8 mouse cellular contexts compared by ENCODE assay signal in the genomic region with DNA sequence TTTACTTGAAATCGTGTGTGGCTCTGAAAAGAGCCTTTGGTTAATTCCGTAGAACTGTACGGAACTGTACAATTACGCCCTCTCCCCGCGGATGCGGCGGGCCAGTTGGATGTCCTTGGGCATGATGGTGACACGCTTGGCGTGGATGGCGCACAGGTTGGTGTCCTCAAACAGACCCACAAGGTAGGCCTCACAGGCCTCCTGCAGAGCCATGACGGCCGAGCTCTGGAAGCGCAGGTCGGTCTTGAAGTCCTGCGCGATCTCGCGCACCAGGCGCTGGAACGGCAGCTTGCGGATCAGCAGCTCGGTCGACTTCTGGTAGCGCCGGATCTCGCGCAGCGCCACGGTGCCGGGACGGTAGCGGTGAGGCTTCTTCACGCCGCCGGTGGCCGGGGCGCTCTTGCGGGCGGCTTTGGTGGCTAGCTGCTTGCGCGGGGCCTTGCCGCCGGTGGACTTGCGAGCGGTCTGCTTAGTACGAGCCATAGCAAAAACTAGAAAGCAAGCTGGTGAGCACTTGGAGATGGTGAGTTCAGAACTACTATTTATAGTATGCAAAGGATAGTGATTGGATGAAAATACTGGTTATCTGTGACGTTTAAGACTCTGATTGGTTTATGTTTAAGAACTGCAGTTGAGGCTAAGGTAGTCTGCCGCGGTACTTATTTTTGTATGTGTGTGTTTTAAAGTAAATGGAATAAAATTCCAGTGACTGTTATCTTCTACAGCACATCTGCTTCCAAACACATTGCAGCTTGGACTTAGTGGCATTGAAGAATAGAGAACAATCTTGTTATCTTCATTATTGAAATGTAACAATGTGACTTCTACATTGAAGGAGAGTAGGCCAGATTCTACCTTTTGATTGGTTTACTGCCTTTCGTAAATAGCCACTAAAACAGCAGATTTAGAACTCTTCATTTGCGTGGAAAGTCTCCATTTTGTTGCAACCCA. TPM values are rescaled to one million over a fixed set of nuclear protein-coding genes. Genes with fewer than 3 reads are reported as not detected.
DNase-seq lines count a peak whose midpoint lies in the region; ATAC-seq and TF ChIP-seq lines count a peak whose summit lies in the region.
"Not testable (repeated sequence)": the region's sequence is repeated elsewhere in the genome, so short reads cannot be mapped to it uniquely, and the experiment has no call there.

A gene (minus strand): TSS at position 516 of the 951 bp plus-strand sequence.

- under 1% methylated on average over 23 of the region's 52 CpGs for WGBS in embryonic facial prominence, embryonic 14.5 days
- WGBS in heart, embryonic 10.5 days: under 1% methylated on average over 38 of the region's 52 CpGs
- WGBS in limb, embryonic 14.5 days: under 1% methylated on average over 25 of the region's 52 CpGs
- under 1% methylated on average over 29 of the region's 52 CpGs for WGBS in midbrain, embryonic 15.5 days

- peaks cover 20% of the 10 kb centered on the region for H3K4me1 ChIP-seq in embryonic facial prominence, embryonic 14.5 days (ENCODE audit: control insufficient read depth, insufficient read depth, low read length)
- peaks cover 21% of the 10 kb centered on the region for H3K4me1 ChIP-seq in heart, embryonic 10.5 days
- H3K4me1 ChIP-seq in limb, embryonic 14.5 days (ENCODE audit: control insufficient read depth, insufficient read depth, low read length): peaks cover 24% of the 10 kb centered on the region
- peaks cover 38% of the 10 kb centered on the region for H3K4me1 ChIP-seq in midbrain, embryonic 15.5 days

- peak within 1 kb of the TSS; percentile 93 for H3K27ac ChIP-seq in embryonic facial prominence, embryonic 14.5 days (replicated peaks; ENCODE audit: low read depth, low read length)
- H3K27ac ChIP-seq in heart, embryonic 10.5 days: peak within 1 kb of the TSS; percentile 88
- H3K27ac ChIP-seq in limb, embryonic 14.5 days (replicated peaks; ENCODE audit: low read depth, low read length): peak within 1 kb of the TSS; percentile 94
- H3K27ac ChIP-seq in midbrain, embryonic 15.5 days: peak within 1 kb of the TSS; percentile 87

- peak; percentile 85 for DNase-seq in 3T3-L1 (ENCODE audit: low read depth, low spot score)
- DNase-seq in adrenal gland, postnatal 36 days: peak; percentile 56 to 67
- peak; percentile 95 for DNase-seq in embryonic facial prominence, embryonic 14.5 days (ENCODE audit: low spot score)
- peak; percentile 84 for DNase-seq in heart, embryonic 10.5 days (ENCODE audit: low spot score)
- peak; percentile 80 for DNase-seq in kidney, adult 9 months
- DNase-seq in limb, embryonic 14.5 days (ENCODE audit: low spot score): peak; percentile 96
- DNase-seq in spleen, postnatal 10 days (ENCODE audit: low spot score in 2 of 2): peak; percentile 81 to 86

- TF ChIP-seq POLR2A in limb, embryonic 14.5 days (IDR thresholded peaks at IDR 0.05; ENCODE audit: borderline replicate concordance, extremely low read depth, insufficient read depth, insufficient read length): peak; percentile 89; the same call in 1 of the 2 replicates

- ATAC-seq in embryonic facial prominence, embryonic 14.5 days (ENCODE audit: low read depth): peak; percentile 76
- peak; percentile 78 for ATAC-seq in limb, embryonic 14.5 days (ENCODE audit: low FRiP score, low read depth)
- peak; percentile 65 for ATAC-seq in midbrain, embryonic 15.5 days (replicated peaks)

- peak within 1 kb of the TSS; percentile 73 for H3K9ac ChIP-seq in embryonic facial prominence, embryonic 14.5 days (ENCODE audit: low read depth, low read length)
- peak within 1 kb of the TSS; percentile 64 for H3K9ac ChIP-seq in limb, embryonic 14.5 days (ENCODE audit: low read depth, low read length, severe bottlenecking)
- peak within 1 kb of the TSS; percentile 29; the same call in 1 of the 2 replicates for H3K9ac ChIP-seq in midbrain, embryonic 15.5 days

- H3K27me3 ChIP-seq in embryonic facial prominence, embryonic 14.5 days (replicated peaks; ENCODE audit: control insufficient read depth, insufficient read depth, low read length); heart, embryonic 10.5 days (ENCODE audit: insufficient read depth, poor library complexity, severe bottlenecking); limb, embryonic 14.5 days (ENCODE audit: control insufficient read depth, insufficient read depth, low read length); midbrain, embryonic 15.5 days (replicated peaks): not testable (repeated sequence)

- peak within 1 kb of the TSS; percentile 54 for H3K4me3 ChIP-seq in embryonic facial prominence, embryonic 14.5 days (ENCODE audit: low read depth, low read length)
- H3K4me3 ChIP-seq in heart, embryonic 10.5 days: peak within 1 kb of the TSS; percentile 62
- H3K4me3 ChIP-seq in limb, embryonic 14.5 days (replicated peaks; ENCODE audit: low read length): peak within 1 kb of the TSS; percentile 52
- H3K4me3 ChIP-seq in midbrain, embryonic 15.5 days: peak within 1 kb of the TSS; percentile 65

- not testable (repeated sequence) for H3K36me3 ChIP-seq in embryonic facial prominence, embryonic 14.5 days (ENCODE audit: control insufficient read depth, insufficient read depth, low read length); heart, embryonic 10.5 days; limb, embryonic 14.5 days (ENCODE audit: control insufficient read depth, insufficient read depth, low read length); midbrain, embryonic 15.5 days (replicated peaks)

- H3K4me2 ChIP-seq in embryonic facial prominence, embryonic 14.5 days (ENCODE audit: low read depth, low read length): peak within 1 kb of the TSS; percentile 84
- peak within 1 kb of the TSS; percentile 85 for H3K4me2 ChIP-seq in limb, embryonic 14.5 days (replicated peaks; ENCODE audit: low read depth, low read length, severe bottlenecking)
- peak within 1 kb of the TSS; percentile 94 for H3K4me2 ChIP-seq in midbrain, embryonic 15.5 days

- H3K9me3 ChIP-seq in embryonic facial prominence, embryonic 14.5 days (ENCODE audit: control insufficient read depth, low read length); heart, embryonic 10.5 days; limb, embryonic 14.5 days (ENCODE audit: control insufficient read depth, low read length); midbrain, embryonic 15.5 days: not testable (repeated sequence)

RNA-seq across cellular contexts. Expression of the gene that starts here (rescaled TPM):
- 10 to 100 TPM; 55.1 to 59.3 TPM for total RNA-seq in adrenal gland, postnatal 36 days (2021)
- 3.7 and 4.9 TPM in 2 replicates for polyA plus RNA-seq in embryonic facial prominence, embryonic 14.5 days (2014; fragmentation: Nextera tagmentation; extraction: Ambion mirVana)
- polyA plus RNA-seq in heart, embryonic 10.5 days (2016; fragmentation: Nextera tagmentation; extraction: Ambion mirVana): 2.0 and 3.2 TPM in 2 replicates
- 39.9 and 88.3 TPM in 2 replicates for polyA plus RNA-seq in limb, embryonic 14.5 days (2012; rRNA removed)
- polyA plus RNA-seq in limb, embryonic 14.5 days (2014; fragmentation: Nextera tagmentation; extraction: Ambion mirVana): 7.8 and 8.6 TPM in 2 replicates
- polyA plus RNA-seq in midbrain, embryonic 15.5 days (2015; fragmentation: Nextera tagmentation; extraction: Ambion mirVana): 0.77 and 0.98 TPM in 2 replicates

Comparison
In these comparisons a context has a peak if more than half of its experiments do, and no peak if none do; other contexts are left out.
1. Peak in every context shown above with its lines: DNase-seq, ATAC-seq, H3K4me3 ChIP-seq and H3K27ac ChIP-seq.
2. Peak in ATAC-seq, H3K4me3 ChIP-seq, H3K27ac ChIP-seq, H3K9ac ChIP-seq and H3K4me2 ChIP-seq in midbrain, embryonic 15.5 days; RNA of the gene not detected or under 1 TPM.